17 mouse cellular contexts compared by ENCODE assay signal in the genomic region with DNA sequence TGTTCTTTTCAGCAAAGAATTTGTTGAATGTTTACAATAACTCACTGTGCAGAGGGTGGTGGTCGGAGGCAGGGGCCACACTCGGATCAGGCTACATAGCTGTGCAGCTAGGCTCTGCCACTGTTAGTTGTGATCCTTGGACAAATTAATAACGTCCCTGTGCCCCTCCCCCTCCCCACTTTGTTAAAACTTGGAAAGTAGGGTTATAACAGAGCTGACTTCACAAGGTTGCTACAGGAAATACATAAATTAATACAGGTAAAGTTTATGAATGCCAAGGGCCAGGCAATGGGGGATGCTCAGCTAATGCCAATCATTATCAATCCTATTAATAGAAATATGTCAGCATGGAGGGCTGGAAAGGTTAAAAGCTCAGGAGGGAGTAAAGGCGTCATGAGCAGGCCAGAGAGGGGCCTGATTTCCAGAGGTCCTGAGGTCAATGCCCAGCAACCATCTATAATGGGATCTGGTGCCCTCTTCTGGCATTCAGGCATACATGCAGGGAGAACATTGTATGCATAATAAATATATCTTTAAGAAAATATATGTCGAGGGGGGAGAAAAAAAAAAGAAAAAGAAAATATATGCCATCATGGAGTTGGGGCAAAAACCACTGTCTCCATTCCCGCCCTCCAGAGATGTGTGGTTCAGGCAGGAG. TPM values are rescaled to one million over a fixed set of nuclear protein-coding genes. Genes with fewer than 3 reads are reported as not detected.
DNase-seq lines count a peak whose midpoint lies in the region; ATAC-seq and TF ChIP-seq lines count a peak whose summit lies in the region.
"Had no signal": no experiment of that assay in that cellular context is flagged by ENCODE, and none has a peak within 500 bp of the region (broad histone marks: within the 10 kb centered on the region; RNA-seq: fewer than 3 reads in every experiment).

No protein-coding gene starts in this region.

- no peak overlapping the region for H3K4me2 ChIP-seq in lung, embryonic 14.5 days
- H3K4me2 ChIP-seq: forebrain, embryonic 12.5 days had no signal

- TF ChIP-seq POLR2A in heart, adult 2 months (IDR thresholded peaks at IDR 0.05; ENCODE audit: insufficient read depth, low read depth, low read length) = no peak
- no peak for TF ChIP-seq POLR2A in MEL (IDR thresholded peaks at IDR 0.05; ENCODE audit: control insufficient read depth in 1 of 2, insufficient read depth in 1 of 2, low read depth in 1 of 2, low read length in 2 of 2, poor library complexity in 1 of 2)
- no peak for TF ChIP-seq POLR2A in small intestine, adult 2 months (IDR thresholded peaks at IDR 0.05; ENCODE audit: low read depth, low read length)

- TF ChIP-seq RAD21 in MEL (IDR thresholded peaks at IDR 0.05; ENCODE audit: low read depth, low read length) = peak; percentile 61

- TF ChIP-seq EP300 in heart, adult 2 months (IDR thresholded peaks at IDR 0.05; ENCODE audit: insufficient read depth, low read depth, low read length) = 0 out of 2 replicates have a peak, but pooled peaks have one; percentile 6
- no peak for TF ChIP-seq EP300 in MEL (IDR thresholded peaks at IDR 0.05; ENCODE audit: low read depth in 1 of 2, low read length in 2 of 2)

- ATAC-seq in lung, embryonic 14.5 days (ENCODE audit: insufficient read depth) = no peak

- DNase-seq in heart, adult 2 months = no peak
- no peak for DNase-seq in heart, adult 8-10 months (ENCODE audit: low spot score)
- no peak for DNase-seq in lung, embryonic 14.5 days
- DNase-seq in lung, postnatal 14 days = no peak
- no peak for DNase-seq in MEL (ENCODE audit: low read depth, low spot score)
- DNase-seq in limb, embryonic 10.5 days (ENCODE audit: low spot score) = no peak
- DNase-seq: heart, postnatal 10 days; kidney, postnatal 25 days; midbrain, embryonic 14.5 days; right cerebral cortex, adult 18-20 months; thymus, postnatal 4 days had no signal

- peak; percentile 67 for TF ChIP-seq CTCF in heart, adult 2 months (IDR thresholded peaks at IDR 0.05)
- TF ChIP-seq CTCF in lung, embryonic 14.5 days (IDR thresholded peaks at IDR 0.05; ENCODE audit: low read depth) = peak; percentile 45
- peak; percentile 45 to 69 (median 57); a peak in 5 of 6 replicates for TF ChIP-seq CTCF in MEL (IDR thresholded peaks at IDR 0.05 in 2 of 3, conservative IDR thresholded peaks at IDR 0.05 in 1 of 3; ENCODE audit: control insufficient read depth in 1 of 3, insufficient read depth in 1 of 3, low read depth in 2 of 3, low read length in 3 of 3, poor library complexity in 1 of 3, severe bottlenecking in 1 of 3)
- peak; percentile 51; the same call in 1 of the 2 replicates for TF ChIP-seq CTCF in small intestine, adult 2 months (IDR thresholded peaks at IDR 0.05; ENCODE audit: extremely low read depth, insufficient read length, insufficient replicate concordance, low read depth, low read length)

- H3K27ac ChIP-seq in heart, adult 2 months = no peak overlapping the region
- H3K27ac ChIP-seq in lung, embryonic 14.5 days (ENCODE audit: low read depth) = no peak overlapping the region
- H3K27ac ChIP-seq in MEL (ENCODE audit: control insufficient read depth, low read depth, low read length) = no peak overlapping the region
- H3K27ac ChIP-seq in small intestine, adult 2 months (ENCODE audit: insufficient read depth, low read depth, low read length) = no peak overlapping the region
- no peak overlapping the region for H3K27ac ChIP-seq in limb, embryonic 10.5 days
- H3K27ac ChIP-seq: forebrain, embryonic 12.5 days had no signal

- no peaks in the 10 kb centered on the region for H3K36me3 ChIP-seq in heart, adult 2 months (ENCODE audit: control insufficient read depth, insufficient read depth, low read length)
- H3K36me3 ChIP-seq in lung, embryonic 14.5 days (ENCODE audit: insufficient read depth) = no peaks in the 10 kb centered on the region
- H3K36me3 ChIP-seq in MEL (ENCODE audit: control insufficient read depth in 1 of 2, insufficient read depth in 2 of 2, low read length in 2 of 2) = peaks cover 0 to 12% of the 10 kb centered on the region in 2 experiments; a peak in 2 of 4 replicates
- H3K36me3 ChIP-seq in small intestine, adult 2 months (ENCODE audit: control insufficient read depth, insufficient read depth, low read length) = no peaks in the 10 kb centered on the region
- H3K36me3 ChIP-seq in limb, embryonic 10.5 days = no peaks in the 10 kb centered on the region
- H3K36me3 ChIP-seq: forebrain, embryonic 12.5 days; neural tube, embryonic 13.5 days had no signal

- intact Hi-C loops in heart, adult 2 months (cut with DNase I) = loop anchor here (5.0 kb wide), 1 partner anchor 76 kb away; no protein-coding TSS in a partner anchor

- peaks cover 12% of the 10 kb centered on the region for H3K4me1 ChIP-seq in heart, adult 2 months (ENCODE audit: control insufficient read depth, insufficient read depth, low read length)
- H3K4me1 ChIP-seq in lung, embryonic 14.5 days (ENCODE audit: insufficient read depth) = peaks cover 15% of the 10 kb centered on the region
- H3K4me1 ChIP-seq in MEL (ENCODE audit: control insufficient read depth in 1 of 2, insufficient read depth in 2 of 2, low read length in 2 of 2) = peaks cover 10 to 24% of the 10 kb centered on the region in 2 experiments
- H3K4me1 ChIP-seq in small intestine, adult 2 months (ENCODE audit: control insufficient read depth, insufficient read depth, insufficient read length, low read length) = peaks cover 15% of the 10 kb centered on the region
- peaks cover 18% of the 10 kb centered on the region for H3K4me1 ChIP-seq in limb, embryonic 10.5 days

- H3K9ac ChIP-seq in heart, adult 2 months (ENCODE audit: low read depth, low read length) = no peak overlapping the region
- no peak overlapping the region for H3K9ac ChIP-seq in lung, embryonic 14.5 days
- no peak overlapping the region for H3K9ac ChIP-seq in MEL (ENCODE audit: control insufficient read depth, low read depth, low read length, poor library complexity, severe bottlenecking)
- H3K9ac ChIP-seq: forebrain, embryonic 12.5 days; neural tube, embryonic 13.5 days had no signal

- no peaks in the 10 kb centered on the region for H3K9me3 ChIP-seq in lung, embryonic 14.5 days (ENCODE audit: low read depth, low read length)
- no peaks in the 10 kb centered on the region for H3K9me3 ChIP-seq in MEL (replicated peaks; ENCODE audit: insufficient read depth, low read length)
- H3K9me3 ChIP-seq in limb, embryonic 10.5 days (replicated peaks) = no peaks in the 10 kb centered on the region
- H3K9me3 ChIP-seq: forebrain, embryonic 12.5 days; neural tube, embryonic 13.5 days had no signal

- WGBS in heart, adult 2 months = 63% methylated on average over 6 of the region's 6 CpGs
- WGBS in lung, embryonic 14.5 days = 50% methylated on average over 6 of the region's 6 CpGs
- 64% methylated on average over 6 of the region's 6 CpGs for WGBS in small intestine, adult 2 months
- WGBS in limb, embryonic 10.5 days = 67% methylated on average over 6 of the region's 6 CpGs

- no peaks in the 10 kb centered on the region for H3K27me3 ChIP-seq in heart, adult 2 months (ENCODE audit: control insufficient read depth, insufficient read depth, low read length)
- H3K27me3 ChIP-seq in lung, embryonic 14.5 days (ENCODE audit: insufficient read depth, low read length) = peaks cover 11% of the 10 kb centered on the region
- H3K27me3 ChIP-seq in MEL (ENCODE audit: control insufficient read depth in 1 of 2, insufficient read depth in 2 of 2, low read length in 2 of 2) = no peaks in the 10 kb centered on the region
- H3K27me3 ChIP-seq in small intestine, adult 2 months (ENCODE audit: control insufficient read depth, insufficient read depth, low read length) = peaks cover 6% of the 10 kb centered on the region; the same call in 1 of the 2 replicates
- H3K27me3 ChIP-seq in limb, embryonic 10.5 days (ENCODE audit: low read depth, poor library complexity, severe bottlenecking) = peaks cover 70% of the 10 kb centered on the region

- no peaks in the 10 kb centered on the region for H3K79me2 ChIP-seq in heart, adult 2 months (replicated peaks; ENCODE audit: control insufficient read depth, insufficient read depth, low read length)
- H3K79me2 ChIP-seq in MEL (ENCODE audit: control insufficient read depth, insufficient read depth, low read length, poor library complexity) = no peaks in the 10 kb centered on the region

- H3K4me3 ChIP-seq in heart, adult 2 months = no peak overlapping the region
- no peak overlapping the region for H3K4me3 ChIP-seq in lung, embryonic 14.5 days (ENCODE audit: low read depth, low read length)
- no peak overlapping the region for H3K4me3 ChIP-seq in MEL (ENCODE audit: control insufficient read depth in 1 of 2, insufficient read depth in 1 of 2, low read depth in 2 of 2, low read length in 2 of 2)
- H3K4me3 ChIP-seq in small intestine, adult 2 months (ENCODE audit: low read depth, low read length) = no peak overlapping the region
- no peak overlapping the region for H3K4me3 ChIP-seq in limb, embryonic 10.5 days
- H3K4me3 ChIP-seq: forebrain, embryonic 12.5 days; neural tube, embryonic 13.5 days had no signal

RNA-seq across cellular contexts. Expression of a gene that starts 13.6 kb away (rescaled TPM):
- not detected for total RNA-seq in heart, adult 2 months (2021)
- polyA plus RNA-seq in heart, adult 2 months (2012; rRNA removed) = not detected in 2 replicates
- not detected for total RNA-seq in heart, adult 8-10 months (2022)
- polyA plus RNA-seq in lung, embryonic 14.5 days (2014; fragmentation: Nextera tagmentation; extraction: Ambion mirVana) = 0.05 TPM in 1 of 2 replicates, not detected in the other
- total RNA-seq in MEL (2012; rRNA removed) = not detected in 2 replicates
- polyA plus RNA-seq in MEL (2012; ENCODE audit: insufficient read depth in 1 of 2, insufficient read length in 2 of 2, low read depth in 1 of 2, low replicate concordance in 2 of 2, missing spikeins in 1 of 2) = under 1 TPM in 1 of 2 experiments, not detected in 1; 0.10 TPM
- polyA plus RNA-seq in small intestine, adult 2 months (2012; rRNA removed) = 0.03 and 0.04 TPM in 2 replicates
- polyA plus RNA-seq in limb, embryonic 10.5 days (2016; fragmentation: Nextera tagmentation; extraction: Ambion mirVana) = 0.04 TPM in 2 replicates
- total RNA-seq: ES-E14; gastrocnemius, postnatal 4 days; heart, postnatal 10 days had no signal
- polyA plus RNA-seq: liver, embryonic 16.5 days had no signal

RNA-seq across cellular contexts. Expression of a gene that starts 29.8 kb away (rescaled TPM):
- total RNA-seq in heart, adult 2 months (2021) = 10 to 100 TPM; 43.8 to 45.1 TPM
- polyA plus RNA-seq in heart, adult 2 months (2012; rRNA removed) = 34.1 and 39.6 TPM in 2 replicates
- total RNA-seq in heart, adult 8-10 months (2022) = 10 to 100 TPM; 42.4 to 53.8 (median 48.3) TPM
- polyA plus RNA-seq in lung, embryonic 14.5 days (2014; fragmentation: Nextera tagmentation; extraction: Ambion mirVana) = 22.4 and 24.3 TPM in 2 replicates
- total RNA-seq in MEL (2012; rRNA removed) = 22.5 and 24.8 TPM in 2 replicates
- polyA plus RNA-seq in MEL (2012; ENCODE audit: insufficient read depth in 1 of 2, insufficient read length in 2 of 2, low read depth in 1 of 2, low replicate concordance in 2 of 2, missing spikeins in 1 of 2) = 10 to 100 TPM; 27.5 to 98.1 TPM
- 7.9 and 16.3 TPM in 2 replicates for polyA plus RNA-seq in small intestine, adult 2 months (2012; rRNA removed)
- polyA plus RNA-seq in limb, embryonic 10.5 days (2016; fragmentation: Nextera tagmentation; extraction: Ambion mirVana) = 31.8 and 37.7 TPM in 2 replicates

RNA-seq across cellular contexts. Expression of a gene that starts 44.5 kb away (rescaled TPM):
- under 1 TPM; 0.08 to 0.09 TPM for total RNA-seq in heart, adult 2 months (2021)
- 0.14 and 0.38 TPM in 2 replicates for polyA plus RNA-seq in heart, adult 2 months (2012; rRNA removed)
- total RNA-seq in heart, adult 8-10 months (2022) = under 1 TPM in 3 of 4 experiments, not detected in 1; 0.08 to 0.28 (median 0.17) TPM
- polyA plus RNA-seq in lung, embryonic 14.5 days (2014; fragmentation: Nextera tagmentation; extraction: Ambion mirVana) = not detected in 2 replicates
- 0.04 TPM in 1 of 2 replicates, not detected in the other for total RNA-seq in MEL (2012; rRNA removed)
- not detected for polyA plus RNA-seq in MEL (2012; ENCODE audit: insufficient read depth in 1 of 2, insufficient read length in 2 of 2, low read depth in 1 of 2, low replicate concordance in 2 of 2, missing spikeins in 1 of 2)
- polyA plus RNA-seq in small intestine, adult 2 months (2012; rRNA removed) = 0.14 and 0.32 TPM in 2 replicates
- not detected in 2 replicates for polyA plus RNA-seq in limb, embryonic 10.5 days (2016; fragmentation: Nextera tagmentation; extraction: Ambion mirVana)
- polyA plus RNA-seq: liver, embryonic 16.5 days had no signal
